Mouse (Mus musculus) intestine, embryonic 14.5 days (tissue): ENCODE data around the gene Kif24. TPM values are rescaled to one million over a fixed set of nuclear protein-coding genes. Genes with fewer than 3 reads are reported as not detected.

Experiments used
- ATAC-seq: fragments of 200-750 bp; cut with Nextera tagmentation; replicated peaks from 2 replicates; pipeline ENCODE4 v1.8.0; 2017; ENCODE audit warnings: low read depth, moderate number of reproducible peaks, moderate TSS enrichment, moderate library complexity; ENCODE audit not compliant: low FRiP score, low TSS enrichment
- DNase-seq: peaks from one replicate; pipeline ENCODE4 v3.0.0-alpha.2; 2018; ENCODE audit warnings: low spot score
- H3K27ac ChIP-seq: fragments of 300-500 bp; sonication (generic); 2 replicates; pipeline ENCODE4 v1.5.1; 2014; ENCODE audit warnings: low read depth, mild to moderate bottlenecking, control low read depth
- H3K27me3 ChIP-seq: fragments of 300-500 bp; sonication (generic); replicated peaks from 2 replicates; pipeline ENCODE4 v1.6.1; 2014; ENCODE audit warnings: low read length, control low read depth; ENCODE audit not compliant: control insufficient read depth, insufficient read depth
- H3K36me3 ChIP-seq: fragments of 300-500 bp; sonication (generic); 2 replicates; pipeline ENCODE4 v1.6.1; 2014; ENCODE audit warnings: low read length, control low read depth; ENCODE audit not compliant: control insufficient read depth, insufficient read depth
- H3K4me1 ChIP-seq: fragments of 300-500 bp; sonication (generic); replicated peaks from 2 replicates; pipeline ENCODE4 v1.6.1; 2014; ENCODE audit warnings: low read length, control low read depth, mixed read lengths; ENCODE audit not compliant: control insufficient read depth, insufficient read depth
- H3K4me2 ChIP-seq: fragments of 300-500 bp; sonication (generic); 2 replicates; pipeline ENCODE4 v1.6.1; 2014; ENCODE audit warnings: low read length
- H3K4me3 ChIP-seq: fragments of 300-500 bp; sonication (generic); 2 replicates; pipeline ENCODE4 v1.5.1; 2014; ENCODE audit warnings: low read depth, low read length, control low read depth, mixed read lengths
- H3K9ac ChIP-seq: fragments of 300-500 bp; sonication (generic); 2 replicates; pipeline ENCODE4 v1.6.1; 2014; ENCODE audit warnings: mild to moderate bottlenecking, low read length
- H3K9me3 ChIP-seq: fragments of 300-500 bp; sonication (generic); 2 replicates; pipeline ENCODE4 v1.6.1; 2016; ENCODE audit warnings: low read length, control low read depth; ENCODE audit not compliant: control insufficient read depth
- WGBS: fragments of 180-500 bp; shearing (Covaris S2); extraction: QIAGEN DNeasy Blood & Tissue Kit; methylation state at CpG from one replicate; pipeline ENCODE4 v1.1.7; 2014; 5-methylcytosine and 5-hydroxymethylcytosine counted together
- polyA plus RNA-seq: library from polyadenylated mRNA; unstranded; fragments of >200 nt; fragmentation: Nextera tagmentation; extraction: Ambion mirVana; gene quantifications from 2 replicates; pipeline ENCODE4 v1.2.1, GENCODE M21; 2014

Gene Kif24
- 5.9 and 7.4 TPM in 2 replicates for polyA plus RNA-seq

DNA sequence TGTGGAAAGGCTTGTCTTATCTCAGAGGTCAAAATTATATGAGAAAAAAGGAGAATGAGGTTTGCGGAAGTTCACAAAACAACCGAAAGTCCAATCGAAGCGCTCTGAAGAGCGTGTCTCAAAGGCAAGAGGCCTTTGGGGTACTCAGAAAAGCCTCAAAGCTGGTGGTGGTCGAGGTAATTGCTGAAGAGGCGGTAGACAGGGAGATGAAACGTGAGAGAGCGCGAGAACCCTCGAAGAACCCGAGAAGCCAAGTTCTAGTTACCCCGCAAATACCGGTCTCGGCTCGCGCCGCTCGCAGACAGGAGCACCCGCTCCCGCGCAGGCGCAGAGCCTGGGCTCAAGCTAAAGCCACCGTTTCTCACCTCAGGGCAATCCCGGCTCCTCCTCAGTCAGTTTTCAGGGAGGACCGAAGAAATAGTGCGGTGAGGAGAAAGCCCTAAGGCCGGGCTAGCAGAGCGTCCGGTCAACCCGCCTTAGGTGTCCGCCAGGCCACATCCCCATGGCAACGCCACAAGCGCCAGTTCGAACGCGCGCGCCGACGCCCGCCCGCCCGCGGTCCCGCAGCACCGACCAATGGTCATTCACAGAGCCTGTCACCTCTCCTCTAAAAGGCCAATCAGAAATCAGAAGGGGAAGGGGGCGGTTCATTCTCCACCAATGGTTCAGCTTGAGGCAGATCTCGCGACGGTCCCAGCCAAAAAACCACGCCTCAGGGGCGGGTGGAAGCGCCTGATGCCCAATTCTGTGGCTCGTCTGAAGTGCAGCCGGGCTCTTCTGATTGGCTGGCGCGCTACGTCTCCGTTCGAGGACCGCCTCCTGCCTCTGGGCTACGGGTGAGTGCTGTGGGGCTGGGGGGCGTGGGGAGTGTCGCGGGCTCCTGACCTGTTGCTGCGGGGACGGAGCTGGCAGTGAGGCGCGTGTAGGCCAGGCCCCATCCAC lies at the start of gene Kif24, which contains the start of gene Nudt2:
Gene Kif24 (minus strand): TSS at position 543 of the 942 bp plus-strand sequence.
Gene Nudt2 (plus strand): TSS at position 807 of the 942 bp plus-strand sequence.
- ATAC-seq, result peak; percentile 99
- H3K9me3 ChIP-seq, result no peaks in the 10 kb centered on the region

GRCm38 (mm10) chr4:41513714-41514113 lies 49.0 kb upstream of the Kif24 start:
- Histone ChIP-seq H3K4me3 (no peak overlapping the region), H3K9ac (no peak overlapping the region), H3K27ac (no peak overlapping the region), H3K4me2 (no peak overlapping the region), H3K27me3 (no peaks in the 10 kb centered on the region; the same call in 1 of the 2 replicates), H3K4me1 (no peaks in the 10 kb centered on the region), H3K9me3 (no peaks in the 10 kb centered on the region), H3K36me3 (no peaks in the 10 kb centered on the region)
- DNase-seq (no peak), ATAC-seq (no peak)
- 18% methylated on average over 8 of the region's 8 CpGs for WGBS

More for the DNA sequence above, at the start of gene Kif24, which contains the start of gene Nudt2:
- DNase-seq, result peak; percentile 97
- Histone ChIP-seq H3K27me3 (no peaks in the 10 kb centered on the region), H3K36me3 (no peaks in the 10 kb centered on the region), H3K4me1 (peaks cover 9% of the 10 kb centered on the region), H3K4me3 (peak within 1 kb of the TSS; percentile 81), H3K9ac (peak within 1 kb of the TSS; percentile 60), H3K27ac (peak within 1 kb of the TSS; percentile 36; the same call in 1 of the 2 replicates), H3K4me2 (peak within 1 kb of the TSS; percentile 80)
- WGBS, result under 1% methylated on average over 70 of the region's 70 CpGs

- ATAC-seq, result no peak
- H3K4me2 ChIP-seq, result no peak overlapping the region
- no peaks in the 10 kb centered on the region for H3K36me3 ChIP-seq
- no peak overlapping the region for H3K4me3 ChIP-seq
- no peaks in the 10 kb centered on the region for H3K9me3 ChIP-seq
- no peaks in the 10 kb centered on the region for H3K4me1 ChIP-seq
- H3K27me3 ChIP-seq, result no peaks in the 10 kb centered on the region; the same call in 1 of the 2 replicates
- DNase-seq, result no peak
- 34% methylated on average over 4 of the region's 4 CpGs for WGBS
- no peak overlapping the region for H3K27ac ChIP-seq
- no peak overlapping the region for H3K9ac ChIP-seq
Observed at GRCm38 (mm10) chr4:41513309-41513708, 48.6 kb upstream of the Kif24 start.

- no peak overlapping the region for H3K9ac ChIP-seq
- no peaks in the 10 kb centered on the region for H3K9me3 ChIP-seq
- no peaks in the 10 kb centered on the region for H3K36me3 ChIP-seq
- H3K27ac ChIP-seq, result no peak overlapping the region
- H3K4me1 ChIP-seq, result no peaks in the 10 kb centered on the region
- ATAC-seq (no peak), DNase-seq (no peak)
- H3K4me3 ChIP-seq, result no peak overlapping the region
- H3K4me2 ChIP-seq, result no peak overlapping the region
- 46% methylated on average over 7 of the region's 7 CpGs for WGBS
- H3K27me3 ChIP-seq, result no peaks in the 10 kb centered on the region; the same call in 1 of the 2 replicates
Observed at GRCm38 (mm10) chr4:41507998-41508397, 43.3 kb upstream of the Kif24 start.

DNA sequence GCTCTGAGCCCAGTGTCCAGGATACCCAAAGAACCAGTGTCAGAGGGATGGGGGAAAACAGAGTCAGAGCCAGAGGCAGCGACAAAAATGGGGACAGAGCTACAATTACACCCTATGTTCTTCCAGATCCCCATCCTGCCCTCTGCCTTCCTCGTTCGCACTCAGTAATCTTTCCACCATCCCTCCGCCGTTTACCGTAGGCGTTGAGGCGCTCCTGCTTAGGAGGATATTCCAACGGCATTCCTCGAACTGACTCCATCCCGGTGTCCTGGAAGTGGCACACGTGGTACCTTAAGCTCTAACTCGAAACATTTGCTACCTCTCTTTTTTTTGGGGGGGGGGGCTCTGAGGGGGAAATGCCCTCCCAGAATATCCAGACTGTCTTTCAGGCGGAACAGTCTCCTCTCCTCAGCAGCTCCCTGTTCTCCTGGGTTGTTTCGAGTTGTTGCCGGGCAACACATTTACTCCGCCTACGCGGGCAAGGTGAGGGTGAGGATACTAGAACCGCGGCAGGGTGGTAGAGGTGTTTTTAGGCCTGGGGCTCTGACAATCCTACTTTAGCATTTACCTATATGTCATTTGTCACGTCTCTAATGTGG lies 42.7 kb upstream of the Kif24 start:
- no peaks in the 10 kb centered on the region; the same call in 1 of the 2 replicates for H3K27me3 ChIP-seq

GRCm38 (mm10) chr4:41506906-41507305 lies 42.2 kb upstream of the Kif24 start:
- Histone ChIP-seq H3K36me3 (no peaks in the 10 kb centered on the region), H3K4me3 (peak overlapping the region; percentile 49), H3K4me2 (peak overlapping the region; percentile 65), H3K27me3 (peaks cover 1% of the 10 kb centered on the region), H3K4me1 (peaks cover 6% of the 10 kb centered on the region; the same call in 1 of the 2 replicates), H3K9ac (peak overlapping the region; percentile 34), H3K9me3 (no peaks in the 10 kb centered on the region), H3K27ac (no peak overlapping the region)
- WGBS, result 0% methylated on average over 29 of the region's 29 CpGs
- peak; percentile 90 for DNase-seq
- ATAC-seq, result peak; percentile 62

More for the DNA sequence above, 42.7 kb upstream of the Kif24 start:
- Histone ChIP-seq H3K9ac (peak overlapping the region; percentile 34), H3K4me2 (peak overlapping the region; percentile 65), H3K4me1 (peaks cover 2% of the 10 kb centered on the region; the same call in 1 of the 2 replicates), H3K4me3 (peak overlapping the region; percentile 49), H3K9me3 (no peaks in the 10 kb centered on the region), H3K27ac (no peak overlapping the region), H3K36me3 (no peaks in the 10 kb centered on the region)
- ATAC-seq, result peak; percentile 14; the same call in 1 of the 2 replicates
- no peak for DNase-seq
- WGBS, result 3% methylated on average over 22 of the region's 22 CpGs

DNA sequence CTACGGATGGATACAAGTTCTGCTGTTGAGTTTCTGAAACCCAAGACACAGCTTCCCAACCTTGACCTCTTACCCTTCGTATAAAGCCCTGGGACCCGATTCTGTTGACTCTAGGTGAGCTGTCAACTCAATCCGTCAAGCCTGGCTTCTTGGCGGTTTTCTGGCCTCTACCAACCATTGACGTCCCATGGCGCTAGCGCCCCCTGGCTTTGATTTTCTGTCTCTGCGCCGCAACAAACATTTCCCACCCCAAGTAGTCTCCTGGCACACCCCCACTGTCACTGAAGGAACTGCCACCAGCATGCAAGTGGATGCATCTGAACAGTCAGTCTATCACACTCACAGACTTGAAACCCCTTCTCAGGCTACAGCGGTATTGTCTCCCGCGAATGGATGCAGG lies 41.5 kb upstream of the Kif24 start:
- Histone ChIP-seq H3K27me3 (peaks cover 9% of the 10 kb centered on the region), H3K36me3 (no peaks in the 10 kb centered on the region), H3K9ac (no peak overlapping the region), H3K9me3 (no peaks in the 10 kb centered on the region), H3K4me2 (peak overlapping the region; percentile 65), H3K27ac (no peak overlapping the region), H3K4me1 (peaks cover 6% of the 10 kb centered on the region; the same call in 1 of the 2 replicates), H3K4me3 (no peak overlapping the region)
- ATAC-seq (no peak), DNase-seq (no peak)
- 14% methylated on average over 13 of the region's 13 CpGs for WGBS

DNA sequence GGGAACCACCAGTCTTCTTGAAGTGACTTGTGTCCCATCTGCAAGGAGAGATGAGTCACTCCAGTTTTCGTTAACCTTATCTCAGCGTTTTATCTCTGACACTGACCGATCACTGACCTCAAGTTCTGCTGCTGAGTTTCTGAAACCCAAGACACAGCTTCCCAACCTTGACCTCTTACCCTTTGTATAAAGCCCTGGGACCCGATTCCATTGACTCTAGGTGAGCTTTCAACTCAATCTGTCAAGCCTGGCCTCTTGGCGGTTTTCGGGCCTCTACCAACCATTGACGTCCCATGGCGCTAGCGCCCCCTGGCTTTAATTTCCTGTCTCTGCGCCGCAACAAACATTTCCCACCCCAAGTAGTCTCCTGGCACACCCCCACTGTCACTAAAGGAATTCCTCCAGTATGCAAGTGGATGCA lies 40.5 kb upstream of the Kif24 start:
- no peak overlapping the region for H3K4me2 ChIP-seq
- no peak overlapping the region for H3K27ac ChIP-seq
- DNase-seq (no peak), ATAC-seq (no peak)
- 58% methylated on average over 11 of the region's 11 CpGs for WGBS
- H3K27me3 ChIP-seq, result peaks cover 19% of the 10 kb centered on the region
- no peaks in the 10 kb centered on the region for H3K9me3 ChIP-seq
- H3K9ac ChIP-seq, result no peak overlapping the region
- H3K4me3 ChIP-seq, result no peak overlapping the region
- no peaks in the 10 kb centered on the region for H3K36me3 ChIP-seq
- H3K4me1 ChIP-seq, result peaks cover 6% of the 10 kb centered on the region; the same call in 1 of the 2 replicates
